Mouse (Mus musculus) kidney, adult 2 months (tissue): ENCODE data around the gene Helz. TPM values are rescaled to one million over a fixed set of nuclear protein-coding genes. Genes with fewer than 3 reads are reported as not detected.

Source experiments
- DNase-seq: peaks from one replicate; pipeline ENCODE4 v3.0.0; 2021
- H3K27ac ChIP-seq: fragments of 200-500 bp; 2 replicates; pipeline ENCODE4 v1.5.1; 2012; ENCODE audit warnings: low read depth, low read length, control low read depth, inconsistent platforms; ENCODE audit not compliant: insufficient read depth
- H3K27me3 ChIP-seq: fragments of 200-500 bp; replicated peaks from 2 replicates; pipeline ENCODE4 v1.6.1; 2012; ENCODE audit warnings: mild to moderate bottlenecking, moderate library complexity, low read length, inconsistent platforms; ENCODE audit not compliant: control insufficient read depth, insufficient read depth
- H3K36me3 ChIP-seq: fragments of 200-500 bp; 2 replicates; pipeline ENCODE4 v1.6.1; 2012; ENCODE audit warnings: mild to moderate bottlenecking, moderate library complexity, low read length, inconsistent platforms; ENCODE audit not compliant: control insufficient read depth, insufficient read depth
- H3K4me1 ChIP-seq: fragments of 200-500 bp; 2 replicates; pipeline ENCODE4 v1.6.1; 2011; ENCODE audit warnings: low read length; ENCODE audit not compliant: control insufficient read depth, insufficient read depth
- H3K4me3 ChIP-seq: fragments of 200-500 bp; 2 replicates; pipeline ENCODE4 v1.5.1; 2011; ENCODE audit warnings: mild to moderate bottlenecking, low read depth, low read length, control low read depth; ENCODE audit not compliant: insufficient read depth
- CTCF ChIP-seq: fragments of 200-500 bp; conservative IDR thresholded peaks from 2 replicates; pipeline ENCODE4 v1.5.1; 2011; ENCODE audit warnings: low read depth, mild to moderate bottlenecking, control low read depth, low read length, moderate library complexity, mixed read lengths; ENCODE audit not compliant: insufficient read depth, insufficient read length
- POLR2A ChIP-seq: fragments of 200-500 bp; IDR thresholded peaks from one replicate; pipeline ENCODE4 v1.6.1; 2011; ENCODE audit warnings: low read depth, low read length, control low read depth
- WGBS: fragments of 180-500 bp; shearing (Covaris S2); methylation state at CpG from one replicate; pipeline ENCODE4 v1.1.7; 2018; 5-methylcytosine and 5-hydroxymethylcytosine counted together
- polyA plus RNA-seq: library from polyadenylated mRNA; depleted of rRNA; stranded (reverse); fragments of >200 nt; gene quantifications from 2 replicates; pipeline ENCODE4 v1.2.3, GENCODE M21; 2012

Helz gene
- polyA plus RNA-seq, 1 experiment = 18.8 TPM

DNA sequence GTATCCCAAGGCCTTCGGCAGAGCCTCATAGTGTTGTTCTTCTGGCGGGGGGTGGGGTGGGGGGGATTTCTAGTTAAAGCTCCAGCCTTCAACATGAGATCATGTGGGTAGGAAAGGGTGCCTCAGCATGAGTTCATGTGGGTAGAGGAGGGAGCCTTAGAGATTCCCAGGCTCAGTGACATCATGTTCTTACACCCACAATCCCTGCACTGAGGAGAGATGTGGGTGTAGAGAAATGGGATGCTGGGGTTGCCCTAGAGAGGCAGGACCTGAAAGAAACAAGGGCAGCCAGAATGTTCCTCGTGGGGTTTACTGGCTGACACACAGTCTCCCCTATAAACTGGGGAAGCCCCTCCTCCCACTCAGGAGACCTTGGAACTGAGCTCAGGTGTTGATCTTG is 162.6 kb downstream of the Helz start:
- WGBS = 67% methylated on average over 3 of the region's 3 CpGs
- no peaks in the 10 kb centered on the region for H3K36me3 ChIP-seq
- TF ChIP-seq CTCF (no peak), POLR2A (no peak)
- no peaks in the 10 kb centered on the region for H3K4me1 ChIP-seq
- no peak overlapping the region for H3K27ac ChIP-seq
- DNase-seq = no peak
- H3K27me3 ChIP-seq = no peaks in the 10 kb centered on the region
- no peak overlapping the region for H3K4me3 ChIP-seq

DNA sequence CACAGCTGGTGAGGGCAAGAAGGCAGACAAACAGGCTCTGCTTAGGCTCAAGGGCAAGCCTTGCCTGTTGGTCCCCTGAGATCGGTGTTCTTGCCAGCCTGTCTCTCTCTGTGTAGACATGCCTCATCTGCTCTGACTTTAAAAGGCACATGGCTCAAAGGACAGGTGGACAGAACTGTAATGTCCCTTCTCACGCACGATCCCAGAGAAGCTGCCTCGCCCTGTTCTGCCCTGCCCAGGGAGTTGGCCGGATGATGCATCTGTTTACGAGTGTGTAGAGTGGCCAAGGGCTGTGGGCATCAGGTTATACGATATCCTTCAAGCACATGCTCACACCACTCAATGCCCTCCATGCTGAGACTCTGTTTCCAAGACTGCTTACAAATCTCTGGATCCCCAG is 166.6 kb downstream of the Helz start:
- no peaks in the 10 kb centered on the region for H3K4me1 ChIP-seq
- whole genome bisulfite sequencing = 76% methylated on average over 7 of the region's 7 CpGs
- no peaks in the 10 kb centered on the region for H3K36me3 ChIP-seq
- H3K4me3 ChIP-seq = no peak overlapping the region
- H3K27me3 ChIP-seq = no peaks in the 10 kb centered on the region
- no peak for TF ChIP-seq POLR2A
- TF ChIP-seq CTCF = no peak
- no peak overlapping the region for H3K27ac ChIP-seq
- no peak for DNase-seq

DNA sequence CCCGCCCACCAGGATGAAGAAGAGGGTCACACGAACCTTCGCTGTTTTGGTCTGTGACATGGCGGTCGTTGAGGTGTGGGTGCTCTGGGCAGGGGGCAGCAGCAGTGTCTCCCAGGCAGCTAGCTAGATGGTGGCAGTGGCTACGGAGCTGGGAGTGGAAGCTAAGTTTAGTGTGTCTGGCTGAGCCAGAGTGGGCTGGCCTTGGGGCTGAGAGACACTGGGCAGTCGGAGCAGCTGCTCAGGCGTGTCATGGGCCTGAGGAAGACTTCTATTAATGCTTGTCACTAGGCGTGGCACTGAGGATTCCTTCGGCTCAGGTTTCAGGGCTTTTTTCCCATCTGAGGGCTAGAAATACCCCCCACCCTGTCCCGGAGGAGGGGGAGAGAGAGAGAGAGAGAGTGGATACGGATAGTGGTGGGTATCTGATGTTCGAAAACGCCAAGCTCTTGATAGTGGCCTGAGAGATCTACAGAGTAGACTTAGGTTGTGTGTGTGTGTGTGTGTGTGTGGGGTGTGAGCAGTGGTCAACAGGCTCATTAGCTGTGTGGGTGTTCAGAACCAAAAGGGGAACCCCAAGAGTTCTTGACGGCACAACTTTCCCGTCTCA is 168.7 kb downstream of the Helz start, which contains the start of gene Cacng1:
TSS of gene Cacng1 (minus strand) at position 191 of the 607 bp plus-strand sequence.
- DNase-seq = no peak
- H3K36me3 ChIP-seq = no peaks in the 10 kb centered on the region

DNA sequence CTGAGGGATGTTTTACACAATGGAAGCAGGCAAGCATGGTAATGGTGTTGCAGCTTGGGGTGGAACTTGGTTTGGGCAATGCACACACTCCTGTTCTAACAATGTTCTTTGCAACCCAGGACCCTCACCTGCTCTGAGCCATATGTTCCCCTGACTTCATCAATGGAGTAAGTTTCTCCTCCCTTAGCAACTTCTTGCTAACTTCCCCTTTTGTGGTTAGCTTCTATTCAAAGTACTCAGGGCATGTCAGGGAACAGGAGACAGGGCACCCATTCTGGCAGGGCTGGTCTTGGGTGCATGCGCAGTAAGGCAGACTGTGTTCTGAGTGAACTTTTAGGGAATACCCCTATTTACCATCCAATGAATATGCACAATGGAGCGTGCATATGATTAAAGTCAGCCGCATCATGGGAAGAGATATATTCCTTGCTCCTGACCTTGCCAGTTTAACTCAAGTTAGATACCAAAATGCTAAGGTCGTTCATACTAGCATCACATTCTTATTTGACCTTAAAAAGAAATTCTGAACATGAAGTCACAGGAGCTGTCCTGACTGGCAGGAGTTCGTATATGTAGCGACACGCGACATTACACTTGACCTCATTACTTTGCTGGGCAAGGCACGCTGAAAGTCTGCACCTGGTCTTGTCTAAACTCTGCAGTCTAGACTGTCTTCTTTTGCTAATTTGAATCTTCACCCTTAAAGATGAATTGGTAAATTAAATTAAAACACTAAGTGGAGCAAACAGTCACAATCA is 172.7 kb downstream of the Helz start:
- Histone ChIP-seq H3K27me3 (no peaks in the 10 kb centered on the region), H3K4me3 (no peak overlapping the region), H3K27ac (no peak overlapping the region), H3K36me3 (no peaks in the 10 kb centered on the region), H3K4me1 (no peaks in the 10 kb centered on the region)
- TF ChIP-seq CTCF (no peak), POLR2A (no peak)
- no peak for DNase-seq
- WGBS = 60% methylated on average over 9 of the region's 9 CpGs

More for the DNA sequence above, 168.7 kb downstream of the Helz start, which contains the start of gene Cacng1:
- Histone ChIP-seq H3K4me1 (no peaks in the 10 kb centered on the region), H3K4me3 (no peak within 1 kb of the TSS), H3K27me3 (no peaks in the 10 kb centered on the region), H3K27ac (no peak within 1 kb of the TSS)
- TF ChIP-seq CTCF (no peak), POLR2A (no peak)
- 61% methylated on average over 16 of the region's 16 CpGs for WGBS

DNA sequence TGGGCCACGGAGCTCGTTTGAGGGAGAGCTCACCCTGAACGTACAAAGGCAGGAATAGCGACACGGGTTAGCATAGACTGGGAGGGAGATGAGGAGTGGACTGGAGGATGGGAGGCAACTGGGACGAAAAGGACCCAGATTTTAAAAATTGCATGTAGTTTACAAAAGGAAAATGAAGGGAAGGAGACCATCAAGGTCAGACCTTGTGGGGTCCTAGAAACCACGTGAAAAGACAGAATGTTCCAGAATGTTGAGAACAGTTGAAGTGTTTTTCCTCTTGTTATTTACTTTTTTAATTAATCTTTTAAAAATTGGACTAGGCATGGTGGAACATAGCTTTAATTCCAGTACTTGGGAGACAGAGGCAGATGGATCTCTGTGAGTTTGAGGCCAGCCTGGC is 173.3 kb downstream of the Helz start:
- Histone ChIP-seq H3K4me1 (no peaks in the 10 kb centered on the region), H3K4me3 (no peak overlapping the region), H3K27ac (no peak overlapping the region), H3K36me3 (no peaks in the 10 kb centered on the region), H3K27me3 (no peaks in the 10 kb centered on the region)
- no peak for DNase-seq
- no peak for TF ChIP-seq CTCF
- no peak for TF ChIP-seq POLR2A
- 72% methylated on average over 7 of the region's 7 CpGs for WGBS

DNA sequence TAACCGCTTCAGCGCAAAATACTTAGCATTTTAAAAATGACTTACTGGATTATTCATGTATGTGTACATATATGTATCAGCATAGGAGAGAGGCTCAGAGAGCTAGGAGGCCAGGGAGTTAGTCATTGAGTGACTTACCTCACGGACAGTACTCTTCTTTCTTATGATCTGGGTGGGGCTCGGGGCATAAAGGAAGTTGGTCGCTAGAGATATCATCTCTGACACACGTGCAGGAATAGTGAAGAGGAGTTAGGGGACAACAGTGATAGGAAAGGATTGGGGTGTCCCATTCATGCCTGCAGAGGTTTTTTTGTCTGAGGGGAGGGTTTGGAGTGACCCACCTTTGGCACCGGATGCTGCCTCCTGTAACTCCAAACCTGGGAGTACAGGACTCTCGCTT is 176.9 kb downstream of the Helz start:
- WGBS = 75% methylated on average over 8 of the region's 8 CpGs
- no peak for DNase-seq
- Histone ChIP-seq H3K4me3 (no peak overlapping the region), H3K27ac (no peak overlapping the region), H3K27me3 (no peaks in the 10 kb centered on the region), H3K4me1 (no peaks in the 10 kb centered on the region), H3K36me3 (no peaks in the 10 kb centered on the region)
- TF ChIP-seq POLR2A = no peak
- TF ChIP-seq CTCF = no peak

DNA sequence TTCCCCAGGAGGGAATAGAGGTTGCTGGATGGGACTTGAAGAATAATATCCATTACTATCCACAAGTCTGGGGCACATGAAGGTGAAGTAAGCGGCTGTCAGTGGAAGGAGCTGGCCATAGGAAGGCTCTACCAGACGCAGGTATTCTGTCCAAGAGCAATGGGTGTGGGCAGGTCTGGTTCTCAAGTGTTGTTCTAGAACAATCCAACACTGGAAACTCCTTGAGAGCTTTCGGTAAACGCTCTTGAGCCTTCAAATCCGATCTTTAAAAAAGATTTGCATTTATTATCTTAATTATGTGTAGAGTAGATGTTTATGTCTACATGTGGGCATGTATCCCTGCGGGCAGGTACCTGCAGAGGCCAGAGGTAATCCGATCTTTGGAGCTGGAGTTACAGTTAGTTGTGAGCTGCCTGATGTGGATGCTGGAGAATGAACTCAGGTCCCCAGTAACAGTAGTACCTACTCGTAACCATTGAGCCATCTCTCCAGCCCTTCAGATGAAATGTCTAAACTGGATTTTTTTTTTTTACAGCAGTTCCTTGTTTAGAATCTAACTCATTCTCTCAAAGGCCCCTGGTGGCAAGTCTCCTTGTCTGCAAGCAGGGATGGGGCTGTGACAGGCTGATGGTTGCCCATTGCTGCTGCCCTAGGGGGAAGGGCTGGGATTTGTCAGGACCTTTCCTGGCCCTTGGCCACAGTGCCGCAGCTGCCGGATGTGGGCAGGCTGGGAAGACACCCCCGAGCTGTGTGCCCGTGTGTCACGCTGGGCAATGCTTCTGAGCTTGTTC is 180.5 kb downstream of the Helz start:
- Histone ChIP-seq H3K4me3 (no peak overlapping the region), H3K4me1 (no peaks in the 10 kb centered on the region), H3K27me3 (no peaks in the 10 kb centered on the region), H3K27ac (no peak overlapping the region), H3K36me3 (no peaks in the 10 kb centered on the region)
- no peak for DNase-seq
- no peak for TF ChIP-seq CTCF
- WGBS = 69% methylated on average over 13 of the region's 13 CpGs
